Mouse (Mus musculus) liver, postnatal 0 days (tissue): ENCODE data around the gene Tlr2. TPM values are rescaled to one million over a fixed set of nuclear protein-coding genes. Genes with fewer than 3 reads are reported as not detected.
"Not testable (repeated sequence)": the region's sequence is repeated elsewhere in the genome, so short reads cannot be mapped to it uniquely, and the experiment has no call there.

ENCODE experiments used
- ATAC-seq: fragments of 200-750 bp; cut with Nextera tagmentation; 2 replicates; pipeline ENCODE4 v1.8.0; 2017; ENCODE audit warnings: mild to moderate bottlenecking, moderate library complexity
- DNase-seq: peaks from one replicate; pipeline ENCODE4 v3.0.0-alpha.2; 2016
- H3K27ac ChIP-seq: fragments of 300-500 bp; sonication (generic); 2 replicates; pipeline ENCODE4 v1.5.1; 2014; ENCODE audit warnings: antibody characterized with exemption, moderate library complexity, mild to moderate bottlenecking, low read depth
- H3K27me3 ChIP-seq: fragments of 300-500 bp; sonication (generic); 2 replicates; pipeline ENCODE4 v1.6.1; 2014; ENCODE audit warnings: low read length, control low read depth, mixed read lengths; ENCODE audit not compliant: insufficient read depth
- H3K36me3 ChIP-seq: fragments of 300-500 bp; sonication (generic); replicated peaks from 2 replicates; pipeline ENCODE4 v1.6.1; 2014; ENCODE audit warnings: mild to moderate bottlenecking, control low read depth, low read length, moderate library complexity, mixed read lengths; ENCODE audit not compliant: insufficient read depth
- H3K4me1 ChIP-seq: fragments of 300-500 bp; sonication (generic); 2 replicates; pipeline ENCODE4 v1.6.1; 2014; ENCODE audit warnings: antibody characterized with exemption, mild to moderate bottlenecking, control low read depth; ENCODE audit not compliant: insufficient read depth
- H3K4me2 ChIP-seq: fragments of 300-500 bp; sonication (generic); 2 replicates; pipeline ENCODE4 v1.6.1; 2014; ENCODE audit warnings: low read depth, mild to moderate bottlenecking, low read length, moderate library complexity, mixed read lengths
- H3K4me3 ChIP-seq: fragments of 300-500 bp; sonication (generic); 2 replicates; pipeline ENCODE4 v1.5.1; 2014; ENCODE audit warnings: low read depth, low read length
- H3K9ac ChIP-seq: fragments of 300-500 bp; sonication (generic); replicated peaks from 2 replicates; pipeline ENCODE4 v1.6.1; 2014; ENCODE audit warnings: mild to moderate bottlenecking, moderate library complexity
- H3K9me3 ChIP-seq: fragments of 300-500 bp; sonication (generic); 2 replicates; pipeline ENCODE4 v1.6.1; 2016; ENCODE audit warnings: mild to moderate bottlenecking, control low read depth, low read length, mixed read lengths
- CTCF ChIP-seq: sonication (generic); IDR thresholded peaks from 2 replicates; pipeline ENCODE4 v1.5.1; 2016; ENCODE audit warnings: antibody characterized with exemption, low read depth
- EP300 ChIP-seq: IDR thresholded peaks from 2 replicates; pipeline ENCODE4 v1.6.1; 2016; ENCODE audit warnings: antibody characterized with exemption, low read depth, mild to moderate bottlenecking
- WGBS: fragments of 180-500 bp; shearing (Covaris S2); extraction: QIAGEN DNeasy Blood & Tissue Kit; methylation state at CpG from one replicate; pipeline ENCODE4 v1.1.7; 2014; ENCODE audit not compliant: insufficient replicate concordance; 5-methylcytosine and 5-hydroxymethylcytosine counted together
- polyA plus RNA-seq: library from polyadenylated mRNA; unstranded; fragments of >200 nt; fragmentation: Nextera tagmentation; extraction: Ambion mirVana; gene quantifications from 2 replicates; pipeline ENCODE4 v1.2.1, GENCODE M21; 2015

The Tlr2 gene
- polyA plus RNA-seq = 2.1 and 2.5 TPM in 2 replicates

GRCm38 (mm10) chr3:83841095-83841850 lies at the start of gene Tlr2:
Tlr2 (minus strand) TSS chr3:83841767.
- peak; percentile 79 for DNase-seq
- Histone ChIP-seq H3K4me2 (peak within 1 kb of the TSS; percentile 90), H3K4me1 (peaks cover 5% of the 10 kb centered on the region; the same call in 1 of the 2 replicates), H3K9ac (peak within 1 kb of the TSS; percentile 67), H3K27me3 (no peaks in the 10 kb centered on the region), H3K9me3 (no peaks in the 10 kb centered on the region), H3K4me3 (peak within 1 kb of the TSS; percentile 69), H3K27ac (peak within 1 kb of the TSS; percentile 35; the same call in 1 of the 2 replicates), H3K36me3 (no peaks in the 10 kb centered on the region)
- WGBS = under 1% methylated on average over 35 of the region's 35 CpGs
- ATAC-seq = peak; percentile 80
- TF ChIP-seq EP300 (no peak), CTCF (peak; percentile 69)

- Histone ChIP-seq H3K4me3 (no peak overlapping the region), H3K27ac (no peak overlapping the region), H3K9me3 (no peaks in the 10 kb centered on the region), H3K27me3 (no peaks in the 10 kb centered on the region), H3K4me1 (no peaks in the 10 kb centered on the region), H3K4me2 (no peak overlapping the region), H3K9ac (no peak overlapping the region), H3K36me3 (no peaks in the 10 kb centered on the region)
- 41% methylated on average over 2 of the region's 2 CpGs for WGBS
- peak; percentile 82 for ATAC-seq
- 0 out of 2 replicates have a peak, but pooled peaks have one; percentile 16 for TF ChIP-seq EP300
- TF ChIP-seq CTCF = no peak
- DNase-seq = peak; percentile 31
Observed at GRCm38 (mm10) chr3:83885163-83885562, 43.6 kb upstream of the Tlr2 start.

GRCm38 (mm10) chr3:83879261-83880050 lies 37.9 kb upstream of the Tlr2 start:
- H3K27ac ChIP-seq = not testable (repeated sequence)
- WGBS = 79% methylated on average over 5 of the region's 5 CpGs

GRCm38 (mm10) chr3:83878801-83879200 lies 37.2 kb upstream of the Tlr2 start:
- Histone ChIP-seq H3K27ac (no peak overlapping the region), H3K4me2 (no peak overlapping the region), H3K9ac (no peak overlapping the region), H3K4me1 (no peaks in the 10 kb centered on the region), H3K4me3 (no peak overlapping the region), H3K36me3 (no peaks in the 10 kb centered on the region), H3K27me3 (no peaks in the 10 kb centered on the region), H3K9me3 (no peaks in the 10 kb centered on the region)
- WGBS = 89% methylated on average over 4 of the region's 4 CpGs
- ATAC-seq = no peak
- no peak for DNase-seq
- TF ChIP-seq EP300 (no peak), CTCF (no peak)

More at GRCm38 (mm10) chr3:83879261-83880050, 37.9 kb upstream of the Tlr2 start:
- H3K27me3 ChIP-seq, ATAC-seq, DNase-seq, H3K4me3 ChIP-seq, H3K9me3 ChIP-seq, H3K9ac ChIP-seq, H3K36me3 ChIP-seq, H3K4me1 ChIP-seq, H3K4me2 ChIP-seq: not testable (repeated sequence)

- Histone ChIP-seq H3K4me1 (no peaks in the 10 kb centered on the region), H3K27me3 (no peaks in the 10 kb centered on the region), H3K36me3 (no peaks in the 10 kb centered on the region), H3K27ac (no peak overlapping the region), H3K4me2 (no peak overlapping the region), H3K4me3 (no peak overlapping the region), H3K9me3 (no peaks in the 10 kb centered on the region), H3K9ac (no peak overlapping the region)
- WGBS = 70% methylated on average over 4 of the region's 4 CpGs
- DNase-seq (no peak), ATAC-seq (no peak)
- TF ChIP-seq CTCF (no peak), EP300 (no peak)
Observed at GRCm38 (mm10) chr3:83876299-83876698, 34.7 kb upstream of the Tlr2 start.

- H3K9ac ChIP-seq, H3K4me1 ChIP-seq, H3K4me2 ChIP-seq, H3K36me3 ChIP-seq, ATAC-seq, DNase-seq, H3K9me3 ChIP-seq, H3K4me3 ChIP-seq, H3K27me3 ChIP-seq, H3K27ac ChIP-seq: not testable (repeated sequence)
- WGBS = 62% methylated on average over 2 of the region's 2 CpGs
Observed at GRCm38 (mm10) chr3:83875078-83875477, 33.5 kb upstream of the Tlr2 start.

GRCm38 (mm10) chr3:83872853-83873252 lies 31.3 kb upstream of the Tlr2 start:
- not testable (repeated sequence) for H3K27me3 ChIP-seq, ATAC-seq, H3K4me3 ChIP-seq, DNase-seq, H3K36me3 ChIP-seq, H3K9me3 ChIP-seq, H3K27ac ChIP-seq, H3K4me1 ChIP-seq, H3K4me2 ChIP-seq, H3K9ac ChIP-seq
- WGBS = 73% methylated on average over 2 of the region's 2 CpGs

- H3K4me2 ChIP-seq, H3K9ac ChIP-seq, DNase-seq, ATAC-seq, H3K9me3 ChIP-seq, H3K27ac ChIP-seq, H3K4me3 ChIP-seq, H3K4me1 ChIP-seq, H3K27me3 ChIP-seq, H3K36me3 ChIP-seq: not testable (repeated sequence)
- WGBS = 90% methylated on average over 4 of the region's 4 CpGs
Observed at GRCm38 (mm10) chr3:83871962-83872361, 30.4 kb upstream of the Tlr2 start.

- H3K4me3 ChIP-seq, H3K36me3 ChIP-seq, H3K27me3 ChIP-seq, DNase-seq, ATAC-seq, H3K9me3 ChIP-seq, H3K4me2 ChIP-seq, H3K4me1 ChIP-seq, H3K27ac ChIP-seq, H3K9ac ChIP-seq: not testable (repeated sequence)
- 85% methylated on average over 7 of the region's 7 CpGs for WGBS
Observed at GRCm38 (mm10) chr3:83871559-83871958, 30.0 kb upstream of the Tlr2 start.
